Mouse (Mus musculus): ENCODE data around the gene Bcl2l12.

- peak; percentile 72 for TF ChIP-seq CTCF (IDR thresholded peaks at IDR 0.05; ENCODE audit: low read depth)
- no peak for TF ChIP-seq EP300 (IDR thresholded peaks at IDR 0.05; ENCODE audit: low read depth)
Observed at GRCm38 (mm10) chr7:44955628-44956027, 42.9 kb downstream of the Bcl2l12 start.

Measured in liver, embryonic 14.5 days (tissue).